Mouse (Mus musculus) intestine, postnatal 0 days (tissue): Measurements from ENCODE around the gene Zfp105. TPM values are rescaled to one million over a fixed set of nuclear protein-coding genes. Genes with fewer than 3 reads are reported as not detected.

Experiments used
- ATAC-seq: fragments of 200-750 bp; cut with Nextera tagmentation; 2 replicates; pipeline ENCODE4 v1.8.0; 2017; ENCODE audit warnings: mild to moderate bottlenecking, moderate TSS enrichment, moderate library complexity
- H3K27ac ChIP-seq: fragments of 300-500 bp; sonication (generic); 2 replicates; pipeline ENCODE4 v1.5.1; 2014; ENCODE audit warnings: mild to moderate bottlenecking, low read depth, low read length, moderate library complexity
- H3K27me3 ChIP-seq: fragments of 300-500 bp; sonication (generic); replicated peaks from 2 replicates; pipeline ENCODE4 v1.6.1; 2014; ENCODE audit warnings: low read length, mixed read lengths; ENCODE audit not compliant: control insufficient read depth, insufficient read depth
- H3K36me3 ChIP-seq: fragments of 300-500 bp; sonication (generic); 2 replicates; pipeline ENCODE4 v1.6.1; 2014; ENCODE audit warnings: mild to moderate bottlenecking, moderate library complexity; ENCODE audit not compliant: control insufficient read depth, insufficient read depth
- H3K4me1 ChIP-seq: fragments of 300-500 bp; sonication (generic); replicated peaks from 2 replicates; pipeline ENCODE4 v1.6.1; 2014; ENCODE audit warnings: antibody characterized with exemption, low read length, mixed read lengths; ENCODE audit not compliant: control insufficient read depth, insufficient read depth
- H3K4me2 ChIP-seq: fragments of 300-500 bp; sonication (generic); replicated peaks from 2 replicates; pipeline ENCODE4 v1.6.1; 2014; ENCODE audit warnings: low read depth, mild to moderate bottlenecking, moderate library complexity
- H3K4me3 ChIP-seq: fragments of 300-500 bp; sonication (generic); 2 replicates; pipeline ENCODE4 v1.5.1; 2014; ENCODE audit warnings: low read depth, low read length
- H3K9ac ChIP-seq: fragments of 300-500 bp; sonication (generic); 2 replicates; pipeline ENCODE4 v1.6.1; 2014; ENCODE audit warnings: mild to moderate bottlenecking, low read depth, low read length
- H3K9me3 ChIP-seq: fragments of 300-500 bp; sonication (generic); 2 replicates; pipeline ENCODE4 v1.6.1; 2016; ENCODE audit warnings: mixed run types; ENCODE audit not compliant: control insufficient read depth
- CTCF ChIP-seq: sonication (generic); IDR thresholded peaks from 2 replicates; pipeline ENCODE4 v1.5.1; 2016; ENCODE audit warnings: low read depth, mild to moderate bottlenecking, control low read depth, antibody characterized with exemption, moderate library complexity
- WGBS: fragments of 180-500 bp; shearing (Covaris S2); extraction: QIAGEN DNeasy Blood & Tissue Kit; methylation state at CpG from one replicate; pipeline ENCODE4 v1.1.7; 2014; 5-methylcytosine and 5-hydroxymethylcytosine counted together
- polyA plus RNA-seq: library from polyadenylated mRNA; unstranded; fragments of >200 nt; fragmentation: Nextera tagmentation; extraction: Ambion mirVana; gene quantifications from 2 replicates; pipeline ENCODE4 v1.2.1, GENCODE M21; 2015

Gene Zfp105
- polyA plus RNA-seq, 1 experiment from 2014 or later = 3.5 TPM

DNA sequence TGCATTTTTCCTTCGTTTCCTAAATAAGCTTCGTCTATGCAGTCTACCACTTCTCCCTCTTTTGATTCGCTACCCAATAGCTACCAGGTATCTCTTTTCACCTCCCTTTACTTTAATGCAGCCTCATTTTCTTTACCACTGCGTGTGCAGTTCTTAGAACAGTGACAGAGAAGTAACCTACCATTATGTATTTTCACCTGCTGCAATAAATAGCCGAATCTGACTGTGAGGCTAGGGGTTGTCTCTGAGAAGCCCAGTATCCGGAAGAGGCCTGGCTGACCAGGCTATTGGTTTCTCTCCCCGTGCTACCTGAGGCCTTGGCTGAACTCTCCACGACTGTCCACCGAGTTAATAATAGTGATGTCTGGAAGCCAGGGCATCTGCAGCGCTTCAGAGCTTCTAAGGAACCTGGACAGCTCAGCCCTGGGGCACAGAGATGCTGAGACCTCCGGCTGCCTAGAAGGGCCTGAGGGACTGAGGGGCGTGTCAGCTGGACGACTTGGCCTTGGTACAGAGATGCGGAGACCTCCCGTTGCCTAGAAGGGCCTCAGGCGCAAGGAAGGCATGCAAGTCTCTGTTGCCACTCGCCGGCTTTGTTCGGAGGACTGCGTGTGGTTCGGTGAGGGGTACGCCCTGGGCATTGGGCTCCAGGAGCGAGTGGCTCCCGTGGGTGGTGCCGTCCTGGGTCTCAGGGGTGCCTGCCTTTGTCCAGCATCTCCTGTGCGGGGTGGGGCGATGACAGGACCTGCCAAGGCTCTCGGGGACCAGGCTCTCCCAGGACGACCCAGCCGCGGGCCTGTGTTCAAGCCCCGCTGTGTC, 19.9 kb upstream of the Zfp105 start:
- H3K27me3 ChIP-seq = no peaks in the 10 kb centered on the region
- H3K4me2 ChIP-seq = peak overlapping the region; percentile 75
- peak overlapping the region; percentile 46 for H3K9ac ChIP-seq
- WGBS = 15% methylated on average over 32 of the region's 32 CpGs
- no peaks in the 10 kb centered on the region for H3K36me3 ChIP-seq
- no peaks in the 10 kb centered on the region for H3K4me1 ChIP-seq
- ATAC-seq = peak; percentile 77
- TF ChIP-seq CTCF = no peak
- peak overlapping the region; percentile 46 for H3K4me3 ChIP-seq
- no peaks in the 10 kb centered on the region for H3K9me3 ChIP-seq
- no peak overlapping the region for H3K27ac ChIP-seq

DNA sequence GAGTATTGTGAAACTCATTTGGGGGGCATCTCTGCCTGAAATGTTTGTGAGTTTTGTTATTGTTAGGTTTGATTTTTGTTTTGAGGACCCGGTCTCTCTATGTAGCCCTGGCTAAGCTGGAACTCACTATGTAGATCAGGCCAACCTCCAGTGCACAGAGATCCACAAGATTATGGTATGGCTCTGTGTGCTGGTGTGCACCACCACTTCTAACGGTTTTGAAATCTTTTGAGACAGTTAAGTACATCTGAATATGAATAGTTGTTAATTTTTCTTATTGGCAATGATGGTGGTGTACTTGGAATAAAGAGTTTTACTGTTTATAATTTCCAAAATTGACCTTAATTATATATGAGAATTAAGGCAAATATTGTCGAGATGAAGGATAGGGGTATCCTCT, 436 bp upstream of the Zfp105 start:
- H3K36me3 ChIP-seq = peaks cover 20% of the 10 kb centered on the region
- H3K4me2 ChIP-seq = peak overlapping the region; percentile 75
- WGBS = 28% methylated on average over 3 of the region's 3 CpGs
- ATAC-seq = no peak
- H3K9ac ChIP-seq = peak overlapping the region; percentile 57; the same call in 1 of the 2 replicates
- peak overlapping the region; percentile 54 for H3K4me3 ChIP-seq
- H3K27me3 ChIP-seq = 0 out of 2 replicates have a peak, but pooled peaks cover 5% of the 10 kb centered on the region
- TF ChIP-seq CTCF = no peak
- no peak overlapping the region for H3K27ac ChIP-seq
- H3K4me1 ChIP-seq = no peaks in the 10 kb centered on the region
- H3K9me3 ChIP-seq = no peaks in the 10 kb centered on the region

- no peak overlapping the region for H3K4me3 ChIP-seq
- WGBS = 94% methylated on average over 3 of the region's 3 CpGs
- no peak overlapping the region for H3K9ac ChIP-seq
- no peaks in the 10 kb centered on the region for H3K9me3 ChIP-seq
- H3K4me2 ChIP-seq = no peak overlapping the region
- no peaks in the 10 kb centered on the region for H3K4me1 ChIP-seq
- peaks cover 54% of the 10 kb centered on the region for H3K36me3 ChIP-seq
- TF ChIP-seq CTCF = no peak
- H3K27me3 ChIP-seq = no peaks in the 10 kb centered on the region
- ATAC-seq = no peak
- peak overlapping the region; percentile 11; the same call in 1 of the 2 replicates for H3K27ac ChIP-seq
Observed at GRCm38 (mm10) chr9:122928915-122929314, 6.0 kb downstream of the Zfp105 start.

- Histone ChIP-seq H3K27ac (peak within 1 kb of the TSS; percentile 93), H3K4me3 (peak within 1 kb of the TSS; percentile 96), H3K4me1 (0 out of 2 replicates have a peak, but pooled peaks cover 6% of the 10 kb centered on the region), H3K9me3 (no peaks in the 10 kb centered on the region), H3K4me2 (peak within 1 kb of the TSS; percentile 82), H3K9ac (peak within 1 kb of the TSS; percentile 91), H3K36me3 (peaks cover 15% of the 10 kb centered on the region; the same call in 1 of the 2 replicates), H3K27me3 (no peaks in the 10 kb centered on the region)
- ATAC-seq = peak; percentile 90
- peak; percentile 38 for TF ChIP-seq CTCF
- under 1% methylated on average over 64 of the region's 64 CpGs for WGBS
Observed at GRCm38 (mm10) chr9:122950643-122951475, 28.0 kb downstream of the Zfp105 start, which contains the start of the genes 1110059G10Rik and Kif15. TSS of gene 1110059G10Rik (minus strand) at chr9:122951000. TSS of gene Kif15 (plus strand) at chr9:122951046.

Other genes with a start within 250 kb of the Zfp105 start
- gene Topaz1, start 175.7 kb upstream of the Zfp105 start, polyA plus RNA-seq = 0.04 and 0.16 TPM in 2 replicates
- gene Tcaim, start 117.5 kb upstream of the Zfp105 start, polyA plus RNA-seq = 3.2 TPM in 2 replicates
- not detected in 2 replicates for gene Gm35549, start 79.0 kb upstream of the Zfp105 start, polyA plus RNA-seq
- gene Zfp445, start 57.1 kb upstream of the Zfp105 start, polyA plus RNA-seq = 12.0 and 15.3 TPM in 2 replicates
- gene Zkscan7, start 37.4 kb upstream of the Zfp105 start, polyA plus RNA-seq = 2.2 and 2.5 TPM in 2 replicates
- gene 1110059G10Rik, start 27.9 kb downstream of the Zfp105 start, polyA plus RNA-seq = 51.3 and 55.9 TPM in 2 replicates
- 10.0 and 10.1 TPM in 2 replicates for gene Kif15, start 28.0 kb downstream of the Zfp105 start, polyA plus RNA-seq
- 25.9 and 26.2 TPM in 2 replicates for gene Tmem42, start 98.3 kb downstream of the Zfp105 start, polyA plus RNA-seq
- 0.21 TPM in 1 of 2 replicates, not detected in the other for gene Tgm4, start 111.7 kb downstream of the Zfp105 start, polyA plus RNA-seq
- 52.1 and 55.3 TPM in 2 replicates for gene Zdhhc3, start 190.1 kb downstream of the Zfp105 start, polyA plus RNA-seq
- 53.2 and 53.6 TPM in 2 replicates for gene Exosc7, start 190.1 kb downstream of the Zfp105 start, polyA plus RNA-seq
- gene Clec3b, start 227.9 kb downstream of the Zfp105 start, polyA plus RNA-seq = 3.5 and 4.7 TPM in 2 replicates